Mouse (Mus musculus): Measurements from ENCODE around the gene Otog. TPM values are rescaled to one million over a fixed set of nuclear protein-coding genes. Genes with fewer than 3 reads are reported as not detected.

Otog gene
- under 0.01 and 0.02 TPM in 2 replicates for polyA plus RNA-seq (2012; rRNA removed)

DNA sequence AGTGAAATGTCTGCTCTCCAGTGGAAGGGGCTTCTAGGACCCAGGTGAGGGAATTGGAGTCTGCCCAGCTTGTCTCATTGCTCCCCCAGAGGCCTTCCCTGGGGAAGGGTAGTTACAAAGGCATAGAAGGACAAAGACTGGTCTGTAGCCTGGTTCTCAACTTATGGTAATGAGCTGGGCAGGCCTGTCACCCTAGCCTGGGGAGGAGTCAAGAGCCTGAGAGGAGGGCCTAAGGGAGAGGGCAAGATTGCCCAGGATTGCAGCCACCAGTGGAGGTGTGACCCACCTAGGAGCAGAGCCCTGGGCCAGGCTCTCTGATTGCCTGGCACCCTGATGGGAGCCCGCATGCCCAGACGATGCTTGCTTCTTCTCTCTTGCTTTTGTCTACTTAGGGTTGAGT lies at the start of gene Otog:
TSS of gene Otog (plus strand) at position 292 of the 400 bp plus-strand sequence.

DNA sequence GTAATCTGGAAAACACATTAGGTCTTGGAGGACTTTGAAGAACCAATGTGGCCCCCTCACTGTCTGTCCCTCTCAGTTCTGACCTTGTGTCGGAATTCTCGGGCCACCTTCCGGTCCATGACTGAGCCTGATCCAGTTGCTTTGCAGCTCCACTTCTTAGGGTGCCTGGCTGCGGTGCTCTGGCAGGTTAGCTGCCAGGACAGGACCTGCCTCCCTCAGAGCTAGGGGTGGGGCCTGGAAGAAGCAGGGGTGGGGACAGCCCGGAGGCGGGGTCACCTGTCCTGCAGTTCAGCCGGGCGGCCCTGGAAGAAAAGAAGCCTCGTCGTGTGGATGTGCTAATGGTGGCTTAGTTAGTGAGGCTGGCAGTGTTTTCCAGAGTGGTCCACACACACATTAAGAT lies 2.4 kb upstream of the Otog start, which contains the start of gene Ush1c:
TSS of gene Ush1c (minus strand) at position 158 of the 400 bp plus-strand sequence.

Other genes with a start within 250 kb of the Otog start
- 9.6 and 12.4 TPM in 2 replicates for gene Abcc6, start 210.7 kb upstream of the Otog start, polyA plus RNA-seq (2012; rRNA removed)
- gene Nomo1, start 207.3 kb upstream of the Otog start, polyA plus RNA-seq (2012; rRNA removed) = 17.1 and 18.2 TPM in 2 replicates
- 0.02 and 0.10 TPM in 2 replicates for gene Kcnj11, start 140.2 kb upstream of the Otog start, polyA plus RNA-seq (2012; rRNA removed)
- 0.07 and 0.09 TPM in 2 replicates for gene Abcc8, start 61.0 kb upstream of the Otog start, polyA plus RNA-seq (2012; rRNA removed)
- gene Ush1c, start 2.5 kb upstream of the Otog start, polyA plus RNA-seq (2012; rRNA removed) = 0.03 TPM in 1 of 2 replicates, not detected in the other
- 0.03 and 0.87 TPM in 2 replicates for gene Myod1, start 135.5 kb downstream of the Otog start, polyA plus RNA-seq (2012; rRNA removed)
- 0.01 TPM in 1 of 2 replicates, not detected in the other for gene Kcnc1, start 155.5 kb downstream of the Otog start, polyA plus RNA-seq (2012; rRNA removed)